Mouse (Mus musculus) ES-Bruce4 (cell line): ENCODE data around the gene Maz. TPM values are rescaled to one million over a fixed set of nuclear protein-coding genes. Genes with fewer than 3 reads are reported as not detected.

Experiments used
- H3K27ac ChIP-seq: 2 replicates; pipeline ENCODE4 v1.5.1; 2012; ENCODE audit warnings: low read length, inconsistent platforms; ENCODE audit not compliant: insufficient read depth
- H3K27me3 ChIP-seq: 2 replicates; pipeline ENCODE4 v1.6.1; 2012; ENCODE audit warnings: mild to moderate bottlenecking, low read length, inconsistent platforms; ENCODE audit not compliant: control insufficient read depth, poor library complexity, insufficient read depth, severe bottlenecking
- H3K36me3 ChIP-seq: 2 replicates; pipeline ENCODE4 v1.6.1; 2012; ENCODE audit warnings: inconsistent platforms, mild to moderate bottlenecking, low read length, moderate library complexity; ENCODE audit not compliant: control insufficient read depth, poor library complexity, insufficient read depth, severe bottlenecking
- H3K4me1 ChIP-seq: one replicate; pipeline ENCODE4 v1.8.1; 2011; ENCODE audit warnings: low read length; ENCODE audit not compliant: control insufficient read depth, insufficient read depth
- H3K4me3 ChIP-seq: 2 replicates; pipeline ENCODE4 v1.5.1; 2011; ENCODE audit warnings: low read depth, mild to moderate bottlenecking, low read length
- H3K9ac ChIP-seq: 2 replicates; pipeline ENCODE4 v1.6.1; 2012; ENCODE audit warnings: low read depth, mild to moderate bottlenecking, inconsistent platforms; ENCODE audit not compliant: poor library complexity, severe bottlenecking
- H3K9me3 ChIP-seq: replicated peaks from 2 replicates; pipeline ENCODE4 v1.6.1; 2012; ENCODE audit warnings: mild to moderate bottlenecking, low read length, inconsistent platforms; ENCODE audit not compliant: control insufficient read depth, poor library complexity, insufficient read depth, severe bottlenecking
- CTCF ChIP-seq: IDR thresholded peaks from one replicate; pipeline ENCODE4 v1.8.1; 2011; ENCODE audit warnings: low read depth, low read length
- EP300 ChIP-seq: IDR thresholded peaks from 2 replicates; pipeline ENCODE4 v1.6.1; 2011; ENCODE audit warnings: low read depth, low read length; ENCODE audit not compliant: insufficient read depth
- POLR2A ChIP-seq: IDR thresholded peaks from one replicate; pipeline ENCODE4 v1.8.1; 2011; ENCODE audit warnings: low read length; ENCODE audit not compliant: insufficient read depth
- polyA plus RNA-seq: library from polyadenylated mRNA; stranded (reverse); fragments of >200 nt; gene quantifications from 2 replicates; pipeline ENCODE4 v1.2.4, GENCODE M21; 2011; ENCODE audit warnings: low read depth; ENCODE audit not compliant: missing spikeins, insufficient read depth, insufficient read length

The Maz gene
- polyA plus RNA-seq, 1 experiment = 117 TPM

DNA sequence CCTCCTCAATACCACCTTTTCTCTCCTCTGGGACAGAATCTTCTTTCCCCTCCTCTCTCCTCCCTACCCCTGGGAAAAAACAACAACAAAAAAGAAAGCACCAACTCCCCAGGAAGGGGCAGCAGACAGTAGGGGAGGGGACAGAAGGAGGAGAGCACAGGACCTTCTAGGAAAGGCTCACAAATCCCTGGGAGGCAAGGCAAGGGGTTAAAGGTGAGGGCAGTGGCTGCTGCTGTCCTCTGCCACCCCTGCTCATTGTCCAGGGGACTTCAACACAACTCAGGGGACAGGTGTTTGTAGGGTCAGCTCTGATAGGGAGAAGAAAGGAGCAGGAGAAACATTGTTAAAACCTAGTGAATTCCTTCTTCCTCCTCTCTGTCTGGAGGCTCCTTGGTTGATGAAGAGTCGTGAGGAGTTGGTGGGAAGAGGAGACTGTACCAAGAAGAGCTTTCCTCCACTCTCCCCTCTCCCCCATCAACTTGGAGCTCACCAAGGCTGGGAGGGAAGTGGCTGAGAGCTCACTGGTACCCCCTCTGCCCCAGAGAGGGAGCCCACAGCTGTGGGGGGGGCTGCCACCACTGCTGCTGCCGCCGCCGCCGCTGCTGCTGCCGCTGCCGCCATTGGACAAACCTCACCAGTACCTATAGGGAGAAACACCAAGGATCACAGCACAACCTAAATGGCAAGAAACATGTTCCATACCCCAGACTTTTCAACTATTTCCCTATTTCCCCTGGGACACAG lies 4.1 kb downstream of the Maz start:
- peak overlapping the region; percentile 92 for H3K9ac ChIP-seq
- no peaks in the 10 kb centered on the region for H3K9me3 ChIP-seq
- peaks cover 24% of the 10 kb centered on the region for H3K36me3 ChIP-seq
- H3K4me3 ChIP-seq = peak overlapping the region; percentile 73
- H3K27ac ChIP-seq = peak overlapping the region; percentile 37
- no peaks in the 10 kb centered on the region for H3K27me3 ChIP-seq
- no peak for TF ChIP-seq EP300
- TF ChIP-seq CTCF = no peak
- TF ChIP-seq POLR2A = no peak
- H3K4me1 ChIP-seq = no peaks in the 10 kb centered on the region

DNA sequence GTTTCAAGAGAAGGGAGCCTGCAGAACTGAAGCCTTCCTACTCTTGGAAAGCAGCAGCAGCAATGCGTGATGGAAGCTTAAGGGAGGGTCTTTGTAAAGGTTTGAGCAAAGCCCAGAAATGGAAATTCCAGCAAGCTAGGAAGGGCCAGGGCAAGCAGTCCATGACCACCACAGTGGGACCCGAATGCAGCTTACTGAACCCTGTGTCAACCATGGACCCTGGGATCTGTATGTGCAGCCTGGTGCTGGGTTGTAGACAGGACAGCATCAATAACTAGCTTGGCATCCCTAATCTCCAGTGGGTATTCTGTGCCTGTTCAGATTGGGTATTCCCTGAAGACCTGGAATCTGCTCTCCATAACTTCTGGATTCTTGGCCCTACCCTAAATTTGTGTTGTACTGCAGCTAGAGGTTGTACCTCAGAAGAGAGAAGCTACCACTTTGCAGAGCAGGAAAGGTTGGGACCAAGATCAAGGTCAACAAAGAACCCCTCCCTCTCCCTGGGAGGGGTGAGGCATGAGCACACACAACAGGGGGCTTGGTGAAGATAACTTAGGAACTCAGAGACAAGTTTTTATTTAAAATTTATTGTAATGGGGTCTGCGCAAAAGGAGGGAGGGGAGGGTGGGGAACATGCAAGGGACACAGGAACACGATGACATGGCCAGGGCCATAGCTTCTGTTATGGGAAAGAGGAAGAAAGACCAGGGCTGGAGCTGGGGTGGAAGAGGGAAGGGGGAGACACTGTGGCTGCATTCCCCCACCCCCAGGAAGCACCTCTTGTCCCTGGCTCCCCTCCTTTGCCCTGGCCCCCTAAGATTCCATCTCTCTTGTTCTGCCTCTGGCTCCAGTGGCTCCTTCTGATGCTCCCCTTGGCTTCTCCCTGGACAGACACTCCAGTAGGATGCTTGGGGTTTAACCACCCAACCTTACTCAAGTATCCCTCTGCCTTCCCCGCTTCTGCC lies 5.0 kb downstream of the Maz start:
- Histone ChIP-seq H3K27me3 (no peaks in the 10 kb centered on the region), H3K36me3 (peaks cover 24% of the 10 kb centered on the region), H3K9me3 (no peaks in the 10 kb centered on the region), H3K27ac (peak overlapping the region; percentile 37), H3K4me1 (no peaks in the 10 kb centered on the region), H3K4me3 (peak overlapping the region; percentile 64), H3K9ac (peak overlapping the region; percentile 57)
- TF ChIP-seq EP300 (no peak), POLR2A (no peak), CTCF (no peak)

DNA sequence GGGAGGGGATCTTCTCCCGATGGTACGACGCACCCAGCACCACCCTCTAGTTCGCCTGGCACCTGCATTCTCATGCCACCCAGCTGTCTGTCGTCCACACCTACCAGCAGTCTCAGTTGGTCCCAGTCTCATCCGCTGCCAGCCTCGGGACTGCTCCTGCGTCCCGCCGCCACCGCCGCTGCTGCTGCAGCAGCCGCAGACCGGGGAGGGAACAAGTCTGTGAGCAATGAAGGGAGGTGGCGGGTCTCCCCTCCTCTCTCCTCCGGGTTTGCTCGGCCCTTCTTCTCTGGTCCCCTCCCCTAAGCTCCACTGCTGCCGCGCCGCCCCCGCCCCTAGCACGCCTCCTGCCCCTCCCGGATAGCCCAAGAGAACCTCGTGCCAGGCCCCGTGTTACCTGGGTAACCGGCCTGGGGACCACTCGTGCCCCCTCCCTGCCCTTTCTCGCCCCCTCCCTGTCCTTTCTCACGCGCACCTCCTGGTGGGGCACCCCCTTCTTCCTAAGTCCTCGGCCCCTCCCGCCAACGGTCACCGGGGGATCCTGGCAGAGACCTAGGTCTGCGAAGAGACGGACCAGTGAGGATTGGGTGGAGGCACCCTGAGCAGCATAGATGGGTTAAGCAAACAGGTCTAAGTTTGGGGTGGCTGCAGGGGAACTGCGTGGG lies 5.8 kb downstream of the Maz start, which contains the start of the genes Gm42742 and Prrt2:
Gm42742 (minus strand) TSS at position 197 of the 662 bp plus-strand sequence.
Prrt2 (minus strand) TSS at position 311 of the 662 bp plus-strand sequence.
- Histone ChIP-seq H3K27me3 (no peaks in the 10 kb centered on the region), H3K4me1 (no peaks in the 10 kb centered on the region), H3K9ac (peak within 1 kb of the TSS; percentile 57), H3K27ac (peak within 1 kb of the TSS; percentile 6), H3K36me3 (peaks cover 24% of the 10 kb centered on the region), H3K4me3 (peak within 1 kb of the TSS; percentile 64), H3K9me3 (no peaks in the 10 kb centered on the region)
- no peak for TF ChIP-seq CTCF
- TF ChIP-seq EP300 = no peak
- TF ChIP-seq POLR2A = no peak

DNA sequence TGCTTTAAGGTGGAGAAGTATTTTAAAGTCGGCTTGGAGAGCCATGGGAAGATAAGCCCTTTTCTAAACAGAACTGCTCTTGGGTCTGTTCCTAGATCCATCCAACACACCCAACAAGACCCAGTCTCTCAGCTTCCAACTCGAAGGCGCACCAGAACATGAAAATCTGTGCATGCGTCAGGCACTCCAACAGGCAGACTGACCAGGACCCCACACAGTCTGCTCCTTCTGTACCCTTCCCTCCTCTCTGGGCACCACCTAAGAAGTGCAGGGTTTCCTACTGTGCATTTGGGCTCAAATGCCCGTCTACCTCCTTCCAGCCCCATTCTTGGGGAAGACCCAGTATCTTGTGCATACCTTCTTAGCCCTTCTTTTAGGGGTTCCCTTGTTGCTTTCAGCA lies 6.3 kb downstream of the Maz start:
- peak overlapping the region; percentile 57 for H3K9ac ChIP-seq
- H3K27ac ChIP-seq = no peak overlapping the region
- peaks cover 26% of the 10 kb centered on the region for H3K36me3 ChIP-seq
- no peaks in the 10 kb centered on the region for H3K27me3 ChIP-seq
- TF ChIP-seq POLR2A (no peak), EP300 (no peak)
- no peaks in the 10 kb centered on the region for H3K9me3 ChIP-seq
- H3K4me3 ChIP-seq = peak overlapping the region; percentile 64
- no peaks in the 10 kb centered on the region for H3K4me1 ChIP-seq

DNA sequence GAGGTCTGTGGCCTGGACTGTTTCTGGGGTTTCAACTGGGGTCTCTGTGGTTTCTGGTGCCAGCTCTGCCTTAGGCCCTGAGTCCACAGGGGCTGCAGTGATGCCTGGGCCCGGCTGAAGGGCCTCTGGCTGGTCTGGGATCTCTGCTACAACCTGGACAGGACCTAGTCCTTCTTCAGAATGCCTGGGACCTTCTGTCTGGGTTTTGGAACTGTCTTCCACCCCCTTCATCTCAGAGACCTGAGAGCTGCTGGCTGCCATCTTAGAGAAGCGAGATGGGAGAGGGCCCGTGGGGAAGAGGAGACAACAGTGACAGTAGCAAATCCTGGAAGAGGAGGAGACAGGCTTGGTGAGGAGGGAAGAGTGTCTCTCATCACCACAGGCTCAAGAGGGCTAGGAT lies 6.8 kb downstream of the Maz start:
- TF ChIP-seq CTCF = no peak
- TF ChIP-seq EP300 = no peak
- TF ChIP-seq POLR2A = no peak

More for the DNA sequence above, 6.8 kb downstream of the Maz start:
- Histone ChIP-seq H3K27ac (no peak overlapping the region), H3K36me3 (peaks cover 29% of the 10 kb centered on the region), H3K9ac (no peak overlapping the region; the same call in 1 of the 2 replicates), H3K4me1 (no peaks in the 10 kb centered on the region), H3K4me3 (no peak overlapping the region), H3K9me3 (no peaks in the 10 kb centered on the region), H3K27me3 (no peaks in the 10 kb centered on the region)
